Mouse (Mus musculus) forebrain, embryonic 13.5 days (tissue): ENCODE data around the gene Acox2. TPM values are rescaled to one million over a fixed set of nuclear protein-coding genes. Genes with fewer than 3 reads are reported as not detected.

Source experiments
- ATAC-seq: fragments of 200-750 bp; cut with Nextera tagmentation; 2 replicates; pipeline ENCODE4 v1.8.0; 2017
- H3K27ac ChIP-seq: fragments of 300-500 bp; sonication (generic); 2 replicates; pipeline ENCODE4 v1.5.1; 2015; ENCODE audit warnings: inconsistent platforms, mild to moderate bottlenecking, moderate library complexity
- H3K27me3 ChIP-seq: fragments of 300-500 bp; sonication (generic); 2 replicates; pipeline ENCODE4 v1.6.1; 2015; ENCODE audit warnings: mild to moderate bottlenecking, inconsistent platforms
- H3K36me3 ChIP-seq: fragments of 300-500 bp; sonication (generic); 2 replicates; pipeline ENCODE4 v1.6.1; 2015; ENCODE audit warnings: mild to moderate bottlenecking, inconsistent platforms; ENCODE audit not compliant: poor library complexity, severe bottlenecking
- H3K4me1 ChIP-seq: fragments of 300-500 bp; sonication (generic); 2 replicates; pipeline ENCODE4 v1.6.1; 2015; ENCODE audit warnings: inconsistent platforms
- H3K4me2 ChIP-seq: fragments of 300-500 bp; sonication (generic); 2 replicates; pipeline ENCODE4 v1.6.1; 2015; ENCODE audit warnings: inconsistent platforms, mild to moderate bottlenecking, moderate library complexity
- H3K4me3 ChIP-seq: fragments of 300-500 bp; sonication (generic); 2 replicates; pipeline ENCODE4 v1.5.1; 2015; ENCODE audit warnings: mild to moderate bottlenecking, inconsistent platforms
- H3K9ac ChIP-seq: fragments of 300-500 bp; sonication (generic); 2 replicates; pipeline ENCODE4 v1.6.1; 2015; ENCODE audit warnings: mild to moderate bottlenecking, inconsistent platforms
- H3K9me3 ChIP-seq: fragments of 300-500 bp; sonication (generic); replicated peaks from 2 replicates; pipeline ENCODE4 v1.6.1; 2016; ENCODE audit warnings: inconsistent platforms
- WGBS: fragments of 180-500 bp; shearing (Covaris S2); methylation state at CpG from one replicate; pipeline ENCODE4 v1.1.7; 2015; 5-methylcytosine and 5-hydroxymethylcytosine counted together
- polyA plus RNA-seq: library from polyadenylated mRNA; unstranded; fragments of >200 nt; fragmentation: Nextera tagmentation; extraction: Ambion mirVana; gene quantifications from 2 replicates; pipeline ENCODE4 v1.2.1, GENCODE M21; 2015

Gene Acox2
- polyA plus RNA-seq, 1 experiment from 2014 or later: not detected

GRCm38 (mm10) chr14:8262242-8262641, 3.1 kb upstream of the Acox2 start:
- Histone ChIP-seq H3K4me3 (no peak overlapping the region), H3K4me1 (no peaks in the 10 kb centered on the region), H3K27ac (no peak overlapping the region), H3K4me2 (no peak overlapping the region), H3K27me3 (no peaks in the 10 kb centered on the region), H3K9me3 (no peaks in the 10 kb centered on the region), H3K9ac (no peak overlapping the region), H3K36me3 (no peaks in the 10 kb centered on the region)
- WGBS: 49% methylated on average over 1 of the region's 1 CpGs
- no peak for ATAC-seq

GRCm38 (mm10) chr14:8260214-8260613, 1.1 kb upstream of the Acox2 start:
- WGBS: 81% methylated on average over 5 of the region's 5 CpGs
- H3K27ac ChIP-seq: no peak overlapping the region
- no peaks in the 10 kb centered on the region for H3K27me3 ChIP-seq
- no peak overlapping the region for H3K4me3 ChIP-seq
- no peaks in the 10 kb centered on the region for H3K36me3 ChIP-seq
- no peak overlapping the region for H3K9ac ChIP-seq
- H3K4me2 ChIP-seq: no peak overlapping the region
- H3K4me1 ChIP-seq: no peaks in the 10 kb centered on the region
- ATAC-seq: no peak
- no peaks in the 10 kb centered on the region for H3K9me3 ChIP-seq

- Histone ChIP-seq H3K9me3 (no peaks in the 10 kb centered on the region), H3K36me3 (no peaks in the 10 kb centered on the region), H3K4me3 (no peak overlapping the region), H3K9ac (no peak overlapping the region), H3K27me3 (no peaks in the 10 kb centered on the region), H3K4me2 (no peak overlapping the region), H3K4me1 (no peaks in the 10 kb centered on the region), H3K27ac (no peak overlapping the region)
- no peak for ATAC-seq
- WGBS: 88% methylated on average over 3 of the region's 3 CpGs
Observed at GRCm38 (mm10) chr14:8258752-8259151, 401 bp downstream of the Acox2 start.

GRCm38 (mm10) chr14:8258335-8258627, 872 bp downstream of the Acox2 start:
- no peaks in the 10 kb centered on the region for H3K9me3 ChIP-seq
- H3K27me3 ChIP-seq: no peaks in the 10 kb centered on the region
- H3K27ac ChIP-seq: no peak overlapping the region
- no peak overlapping the region for H3K4me3 ChIP-seq
- no peak overlapping the region for H3K4me2 ChIP-seq
- no peak overlapping the region for H3K9ac ChIP-seq
- 47% methylated on average over 3 of the region's 3 CpGs for WGBS
- ATAC-seq: no peak
- H3K4me1 ChIP-seq: no peaks in the 10 kb centered on the region
- no peaks in the 10 kb centered on the region for H3K36me3 ChIP-seq

GRCm38 (mm10) chr14:8257521-8258334, 1.4 kb downstream of the Acox2 start:
- WGBS: 48% methylated on average over 7 of the region's 7 CpGs
- no peaks in the 10 kb centered on the region for H3K9me3 ChIP-seq
- no peak for ATAC-seq
- no peak overlapping the region for H3K9ac ChIP-seq
- no peaks in the 10 kb centered on the region for H3K27me3 ChIP-seq
- no peak overlapping the region for H3K4me3 ChIP-seq
- H3K27ac ChIP-seq: no peak overlapping the region
- no peaks in the 10 kb centered on the region for H3K36me3 ChIP-seq
- H3K4me2 ChIP-seq: no peak overlapping the region
- H3K4me1 ChIP-seq: no peaks in the 10 kb centered on the region

- H3K4me1 ChIP-seq: no peaks in the 10 kb centered on the region
- no peaks in the 10 kb centered on the region for H3K27me3 ChIP-seq
- H3K36me3 ChIP-seq: no peaks in the 10 kb centered on the region
- no peak overlapping the region for H3K27ac ChIP-seq
- no peak overlapping the region for H3K4me3 ChIP-seq
- 76% methylated on average over 5 of the region's 5 CpGs for WGBS
- H3K4me2 ChIP-seq: no peak overlapping the region
- ATAC-seq: no peak
- H3K9me3 ChIP-seq: no peaks in the 10 kb centered on the region
- no peak overlapping the region for H3K9ac ChIP-seq
Observed at GRCm38 (mm10) chr14:8256881-8257280, 2.3 kb downstream of the Acox2 start.

- H3K27me3 ChIP-seq: no peaks in the 10 kb centered on the region
- H3K4me1 ChIP-seq: no peaks in the 10 kb centered on the region
- 75% methylated on average over 6 of the region's 6 CpGs for WGBS
- H3K4me3 ChIP-seq: no peak overlapping the region
- ATAC-seq: no peak
- no peak overlapping the region for H3K4me2 ChIP-seq
- H3K9me3 ChIP-seq: no peaks in the 10 kb centered on the region
- no peaks in the 10 kb centered on the region for H3K36me3 ChIP-seq
- no peak overlapping the region for H3K9ac ChIP-seq
- H3K27ac ChIP-seq: no peak overlapping the region
Observed at GRCm38 (mm10) chr14:8256072-8256471, 3.1 kb downstream of the Acox2 start.

- H3K36me3 ChIP-seq: no peaks in the 10 kb centered on the region
- H3K9ac ChIP-seq: no peak overlapping the region
- no peak overlapping the region for H3K27ac ChIP-seq
- 74% methylated on average over 7 of the region's 7 CpGs for WGBS
- H3K4me3 ChIP-seq: no peak overlapping the region
- H3K9me3 ChIP-seq: no peaks in the 10 kb centered on the region
- H3K27me3 ChIP-seq: no peaks in the 10 kb centered on the region
- H3K4me1 ChIP-seq: no peaks in the 10 kb centered on the region
- H3K4me2 ChIP-seq: no peak overlapping the region
- ATAC-seq: peak; percentile 83
Observed at GRCm38 (mm10) chr14:8255076-8255729, 4.0 kb downstream of the Acox2 start.

- Histone ChIP-seq H3K9me3 (no peaks in the 10 kb centered on the region), H3K36me3 (no peaks in the 10 kb centered on the region), H3K4me1 (no peaks in the 10 kb centered on the region), H3K9ac (no peak overlapping the region), H3K4me2 (no peak overlapping the region), H3K4me3 (no peak overlapping the region), H3K27me3 (no peaks in the 10 kb centered on the region), H3K27ac (no peak overlapping the region)
- ATAC-seq: no peak; the same call in 1 of the 2 replicates
- WGBS: 91% methylated on average over 8 of the region's 8 CpGs
Observed at GRCm38 (mm10) chr14:8251330-8251885, 7.7 kb downstream of the Acox2 start.

GRCm38 (mm10) chr14:8250141-8250871, 8.8 kb downstream of the Acox2 start:
- ATAC-seq: no peak

GRCm38 (mm10) chr14:8249206-8249605, 9.9 kb downstream of the Acox2 start:
- H3K4me3 ChIP-seq: no peak overlapping the region
- H3K4me1 ChIP-seq: no peaks in the 10 kb centered on the region
- no peaks in the 10 kb centered on the region for H3K27me3 ChIP-seq
- H3K36me3 ChIP-seq: no peaks in the 10 kb centered on the region
- no peak overlapping the region for H3K27ac ChIP-seq
- WGBS: 88% methylated on average over 1 of the region's 1 CpGs
- no peak overlapping the region for H3K9ac ChIP-seq
- no peak for ATAC-seq
- no peaks in the 10 kb centered on the region for H3K9me3 ChIP-seq
- H3K4me2 ChIP-seq: no peak overlapping the region

More at GRCm38 (mm10) chr14:8250141-8250871, 8.8 kb downstream of the Acox2 start:
- Histone ChIP-seq H3K4me1 (no peaks in the 10 kb centered on the region), H3K36me3 (no peaks in the 10 kb centered on the region), H3K4me3 (no peak overlapping the region), H3K9ac (no peak overlapping the region), H3K27me3 (no peaks in the 10 kb centered on the region), H3K4me2 (no peak overlapping the region), H3K27ac (no peak overlapping the region), H3K9me3 (no peaks in the 10 kb centered on the region)
- 89% methylated on average over 9 of the region's 9 CpGs for WGBS

- 80% methylated on average over 8 of the region's 8 CpGs for WGBS
- no peaks in the 10 kb centered on the region for H3K27me3 ChIP-seq
- H3K9me3 ChIP-seq: no peaks in the 10 kb centered on the region
- no peak overlapping the region for H3K4me3 ChIP-seq
- no peak overlapping the region for H3K27ac ChIP-seq
- no peak for ATAC-seq
- H3K9ac ChIP-seq: no peak overlapping the region
- no peaks in the 10 kb centered on the region for H3K4me1 ChIP-seq
- H3K36me3 ChIP-seq: no peaks in the 10 kb centered on the region
- H3K4me2 ChIP-seq: no peak overlapping the region
Observed at GRCm38 (mm10) chr14:8246878-8247277, 12.3 kb downstream of the Acox2 start.
